9 mouse cellular contexts compared by ENCODE assay signal in the genomic region with DNA sequence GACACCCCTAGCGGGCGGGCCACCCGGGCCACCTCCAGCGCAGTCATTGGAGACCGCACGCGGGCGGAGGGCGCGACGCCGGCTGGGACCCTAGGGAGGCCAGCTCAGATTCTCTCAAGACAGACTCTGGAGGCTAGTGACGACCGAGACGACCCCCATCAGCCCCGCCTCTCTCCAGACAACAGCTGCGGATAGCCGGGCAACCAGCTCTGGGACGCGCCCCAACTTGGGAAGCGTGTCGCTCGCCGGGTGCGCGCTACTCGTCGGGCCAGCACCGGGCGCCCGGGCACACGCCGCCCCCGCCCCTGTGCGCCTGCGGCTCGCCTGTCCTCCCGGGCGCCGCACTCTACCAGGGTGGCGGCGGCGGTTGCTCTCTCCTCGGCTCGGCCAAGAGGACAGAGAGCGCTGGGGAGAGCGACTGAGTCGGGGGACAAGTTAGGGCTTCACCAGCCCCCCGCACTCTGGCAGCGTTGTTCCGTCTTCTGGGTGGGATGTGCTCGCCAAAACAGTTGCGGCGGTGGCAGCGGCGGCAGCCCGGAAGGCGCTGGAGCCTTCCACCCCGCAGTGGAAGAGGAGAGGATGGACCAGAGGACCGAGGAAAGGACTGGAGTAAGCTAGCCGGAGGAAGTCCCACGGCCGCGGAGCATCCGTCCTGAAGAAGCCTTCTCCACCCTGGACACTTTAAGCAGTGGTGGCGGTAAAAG. TPM values are rescaled to one million over a fixed set of nuclear protein-coding genes. Genes with fewer than 3 reads are reported as not detected.
DNase-seq lines count a peak whose midpoint lies in the region; ATAC-seq and TF ChIP-seq lines count a peak whose summit lies in the region.
"Had no signal": no experiment of that assay in that cellular context is flagged by ENCODE, and none has a peak within 500 bp of the region (broad histone marks: within the 10 kb centered on the region; RNA-seq: fewer than 3 reads in every experiment).

No protein-coding gene starts in this region.

- H3K4me3 ChIP-seq in kidney, adult 2 months (ENCODE audit: insufficient read depth, low read depth, low read length) = no peak overlapping the region
- H3K4me3 ChIP-seq in forebrain, embryonic 15.5 days = peak overlapping the region; percentile 78
- H3K4me3 ChIP-seq in limb, embryonic 13.5 days = peak overlapping the region; percentile 66
- peak overlapping the region; percentile 60 for H3K4me3 ChIP-seq in neural tube, embryonic 15.5 days (replicated peaks)

- H3K27me3 ChIP-seq in kidney, adult 2 months (replicated peaks; ENCODE audit: control insufficient read depth, insufficient read depth, low read length) = peaks cover 4% of the 10 kb centered on the region; the same call in 1 of the 2 replicates
- H3K27me3 ChIP-seq in forebrain, embryonic 15.5 days = peaks cover 22% of the 10 kb centered on the region; the same call in 1 of the 2 replicates
- peaks cover 55% of the 10 kb centered on the region for H3K27me3 ChIP-seq in limb, embryonic 13.5 days
- H3K27me3 ChIP-seq in neural tube, embryonic 15.5 days (replicated peaks) = peaks cover 4% of the 10 kb centered on the region

- 1% methylated on average over 66 of the region's 66 CpGs for WGBS in kidney, adult 2 months
- under 1% methylated on average over 66 of the region's 66 CpGs for WGBS in forebrain, embryonic 15.5 days
- WGBS in limb, embryonic 13.5 days = under 1% methylated on average over 66 of the region's 66 CpGs
- under 1% methylated on average over 66 of the region's 66 CpGs for WGBS in neural tube, embryonic 15.5 days

- ATAC-seq in forebrain, embryonic 15.5 days (replicated peaks) = peak; percentile 88
- ATAC-seq in limb, embryonic 13.5 days (ENCODE audit: low FRiP score, low read depth) = peak; percentile 76
- ATAC-seq in neural tube, embryonic 15.5 days (ENCODE audit: low FRiP score) = peak; percentile 82

- peak overlapping the region; percentile 56 for H3K9ac ChIP-seq in forebrain, embryonic 15.5 days (replicated peaks)
- peak overlapping the region; percentile 70 for H3K9ac ChIP-seq in limb, embryonic 13.5 days
- H3K9ac ChIP-seq in neural tube, embryonic 15.5 days (replicated peaks) = peak overlapping the region; percentile 47

- intact Hi-C loops in heart, postnatal 36 days (cut with DNase I) = no loop called here

- H3K9me3 ChIP-seq in forebrain, embryonic 15.5 days = no peaks in the 10 kb centered on the region
- no peaks in the 10 kb centered on the region for H3K9me3 ChIP-seq in limb, embryonic 13.5 days
- H3K9me3 ChIP-seq in neural tube, embryonic 15.5 days (replicated peaks) = no peaks in the 10 kb centered on the region

- H3K27ac ChIP-seq in kidney, adult 2 months (ENCODE audit: insufficient read depth, low read depth, low read length) = no peak overlapping the region
- peak overlapping the region; percentile 39 for H3K27ac ChIP-seq in forebrain, embryonic 15.5 days (replicated peaks)
- H3K27ac ChIP-seq in limb, embryonic 13.5 days = no peak overlapping the region
- H3K27ac ChIP-seq in neural tube, embryonic 15.5 days (replicated peaks) = peak overlapping the region; percentile 75

- no peaks in the 10 kb centered on the region for H3K4me1 ChIP-seq in kidney, adult 2 months (ENCODE audit: control insufficient read depth, insufficient read depth, low read length)
- peaks cover 27% of the 10 kb centered on the region for H3K4me1 ChIP-seq in forebrain, embryonic 15.5 days
- H3K4me1 ChIP-seq in limb, embryonic 13.5 days = peaks cover 16% of the 10 kb centered on the region
- H3K4me1 ChIP-seq in neural tube, embryonic 15.5 days = peaks cover 27% of the 10 kb centered on the region

- H3K4me2 ChIP-seq in forebrain, embryonic 15.5 days (replicated peaks) = peak overlapping the region; percentile 98
- H3K4me2 ChIP-seq in limb, embryonic 13.5 days (replicated peaks) = peak overlapping the region; percentile 96
- H3K4me2 ChIP-seq in neural tube, embryonic 15.5 days = peak overlapping the region; percentile 75

- TF ChIP-seq POLR2A in kidney, adult 2 months (IDR thresholded peaks at IDR 0.05; ENCODE audit: low read depth, low read length) = no peak

- peak; percentile 51 for DNase-seq in kidney, postnatal 10 days
- no peak for DNase-seq in kidney, adult 2 months
- DNase-seq in cerebellum, adult 11 months = peak; percentile 64
- peak; percentile 5 to 11 for DNase-seq in heart, postnatal 36 days
- no peak for DNase-seq in B cell, adult 2 months

- no peak for TF ChIP-seq CTCF in kidney, adult 2 months (conservative IDR thresholded peaks at IDR 0.05; ENCODE audit: insufficient read depth, insufficient read length, low read depth, low read length)

- no peaks in the 10 kb centered on the region for H3K36me3 ChIP-seq in kidney, adult 2 months (ENCODE audit: control insufficient read depth, insufficient read depth, low read length)
- H3K36me3 ChIP-seq in forebrain, embryonic 15.5 days = no peaks in the 10 kb centered on the region
- H3K36me3 ChIP-seq in limb, embryonic 13.5 days = no peaks in the 10 kb centered on the region
- no peaks in the 10 kb centered on the region for H3K36me3 ChIP-seq in neural tube, embryonic 15.5 days

RNA-seq across cellular contexts. Expression of a gene that starts 0.5 kb away (rescaled TPM):
- 0.14 and 0.19 TPM in 2 replicates for polyA plus RNA-seq in kidney, adult 2 months (2012; rRNA removed)
- polyA plus RNA-seq in forebrain, embryonic 15.5 days (2015; fragmentation: Nextera tagmentation; extraction: Ambion mirVana) = 2.2 and 3.1 TPM in 2 replicates
- under 1 TPM; 0.27 to 0.50 TPM for total RNA-seq in heart, postnatal 36 days (2021)
- 1.6 and 2.5 TPM in 2 replicates for polyA plus RNA-seq in limb, embryonic 13.5 days (2015; fragmentation: Nextera tagmentation; extraction: Ambion mirVana)
- polyA plus RNA-seq in neural tube, embryonic 15.5 days (2015; fragmentation: Nextera tagmentation; extraction: Ambion mirVana) = 6.6 and 7.6 TPM in 2 replicates
- total RNA-seq: MEL had no signal

Comparison
In these comparisons a context has a peak if more than half of its experiments do, and no peak if none do; other contexts are left out.
1. DNase-seq: peak in kidney, postnatal 10 days (single experiment), cerebellum, adult 11 months (single experiment) and heart, postnatal 36 days (2 of 2); none in kidney, adult 2 months (single experiment) and B cell, adult 2 months (0 of 2).
2. H3K27ac ChIP-seq: peak in forebrain, embryonic 15.5 days (single experiment) and neural tube, embryonic 15.5 days (single experiment); none in kidney, adult 2 months (single experiment) and limb, embryonic 13.5 days (single experiment).
3. Peak in every context shown above with its lines, with median percentiles within 50 percentile points of each other: ATAC-seq, H3K4me2 ChIP-seq and H3K9ac ChIP-seq.